Comparison of ENCODE assay signal across 8 mouse cellular contexts in the genomic region with DNA sequence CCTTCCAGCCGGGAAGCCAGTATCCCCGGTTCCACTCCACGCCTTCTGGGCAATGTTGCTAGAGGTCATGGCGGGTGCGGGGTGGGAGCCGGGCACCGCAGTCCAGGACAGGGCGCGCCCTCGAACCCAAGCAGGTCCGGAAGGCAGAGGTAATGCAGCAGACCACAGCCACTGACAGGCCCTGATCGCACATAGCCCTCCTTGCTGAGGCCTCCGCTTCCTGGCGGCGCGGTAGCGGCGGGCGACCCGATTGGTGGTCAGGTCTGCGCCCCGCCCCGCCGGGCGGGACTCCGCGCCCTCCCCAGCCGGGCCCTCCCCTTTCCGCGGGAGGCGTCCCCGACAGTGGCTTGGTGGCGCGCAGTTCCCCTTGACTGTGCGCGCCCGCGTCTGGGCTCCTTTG. TPM values are rescaled to one million over a fixed set of nuclear protein-coding genes. Genes with fewer than 3 reads are reported as not detected.
DNase-seq lines count a peak whose midpoint lies in the region; ATAC-seq lines count a peak whose summit lies in the region.
"Not testable (repeated sequence)": the region's sequence is repeated elsewhere in the genome, so short reads cannot be mapped to it uniquely, and the experiment has no call there.

A gene (plus strand): TSS at position 328 of the 400 bp plus-strand sequence.

- not testable (repeated sequence) for H3K9me3 ChIP-seq in embryonic facial prominence, embryonic 15.5 days (replicated peaks)

- DNase-seq in adrenal gland, postnatal 14 days = peak; percentile 72
- DNase-seq in heart, adult 9 months (ENCODE audit: low spot score in 2 of 2) = peak; percentile 60 to 76
- peak; percentile 58 for DNase-seq in kidney, adult 18-20 months
- peak; percentile 23 to 70 for DNase-seq in left cerebral cortex, postnatal 10 days (ENCODE audit: extremely low spot score in 1 of 2, low spot score in 2 of 2)
- DNase-seq in lung, postnatal 25 days (ENCODE audit: low spot score) = peak; percentile 60
- DNase-seq in right cerebral cortex, adult 2 months (ENCODE audit: low spot score in 2 of 2) = peak; percentile 49 to 54
- peak; percentile 65 for DNase-seq in thymus, postnatal 4 days

- not testable (repeated sequence) for H3K27ac ChIP-seq in embryonic facial prominence, embryonic 15.5 days (replicated peaks)

- H3K27me3 ChIP-seq in embryonic facial prominence, embryonic 15.5 days = not testable (repeated sequence)

- not testable (repeated sequence) for ATAC-seq in embryonic facial prominence, embryonic 15.5 days (ENCODE audit: insufficient number of reproducible peaks, low FRiP score, low TSS enrichment, low read depth)

- peak within 1 kb of the TSS; percentile 45 for H3K4me2 ChIP-seq in embryonic facial prominence, embryonic 15.5 days (replicated peaks)

- H3K9ac ChIP-seq in embryonic facial prominence, embryonic 15.5 days = not testable (repeated sequence)

- H3K4me3 ChIP-seq in embryonic facial prominence, embryonic 15.5 days (replicated peaks) = peak within 1 kb of the TSS; percentile 53

- H3K4me1 ChIP-seq in embryonic facial prominence, embryonic 15.5 days = not testable (repeated sequence)

- 1% methylated on average over 12 of the region's 38 CpGs for WGBS in embryonic facial prominence, embryonic 15.5 days

- intact Hi-C loops in left cerebral cortex, postnatal 10 days (cut with DNase I) = not testable (repeated sequence)

- not testable (repeated sequence) for H3K36me3 ChIP-seq in embryonic facial prominence, embryonic 15.5 days

RNA-seq across cellular contexts. Expression of the gene that starts here (rescaled TPM):
- total RNA-seq in adrenal gland, postnatal 14 days (2021) = 15.8 and 17.0 TPM in 2 replicates
- polyA plus RNA-seq in embryonic facial prominence, embryonic 15.5 days (2015; fragmentation: Nextera tagmentation; extraction: Ambion mirVana) = 6.6 and 7.6 TPM in 2 replicates
- total RNA-seq in left cerebral cortex, postnatal 10 days (2021) = 10 to 100 TPM; 37.6 to 40.3 TPM
